In genomic region chr6:86493469-86494263, GRCm38 (mm10) we compare ENCODE assay signal across 11 mouse cellular contexts. TPM values are rescaled to one million over a fixed set of nuclear protein-coding genes. Genes with fewer than 3 reads are reported as not detected.
DNase-seq lines count a peak whose midpoint lies in the region; ATAC-seq and TF ChIP-seq lines count a peak whose summit lies in the region.
"Had no signal": no experiment of that assay in that cellular context is flagged by ENCODE, and none has a peak within 500 bp of the region (broad histone marks: within the 10 kb centered on the region; RNA-seq: fewer than 3 reads in every experiment).

No protein-coding gene starts in this region.

- TF ChIP-seq EP300 in MEL (IDR thresholded peaks at IDR 0.05; ENCODE audit: low read depth in 1 of 2, low read length in 2 of 2): peak; percentile 68 to 72; a peak in 3 of 4 replicates

- TF ChIP-seq RAD21 in MEL (IDR thresholded peaks at IDR 0.05; ENCODE audit: low read depth, low read length): no peak

- H3K9me3 ChIP-seq in MEL (replicated peaks; ENCODE audit: insufficient read depth, low read length): no peaks in the 10 kb centered on the region
- no peaks in the 10 kb centered on the region for H3K9me3 ChIP-seq in embryonic facial prominence, embryonic 12.5 days

- H3K4me1 ChIP-seq in MEL (ENCODE audit: control insufficient read depth in 1 of 2, insufficient read depth in 2 of 2, low read length in 2 of 2): peaks cover 0 to 12% of the 10 kb centered on the region in 2 experiments; a peak in 2 of 4 replicates
- H3K4me1 ChIP-seq in embryonic facial prominence, embryonic 12.5 days: peaks cover 27% of the 10 kb centered on the region

- H3K9ac ChIP-seq in MEL (ENCODE audit: control insufficient read depth, low read depth, low read length, poor library complexity, severe bottlenecking): peak overlapping the region; percentile 37
- H3K9ac ChIP-seq in embryonic facial prominence, embryonic 12.5 days: no peak overlapping the region

- H3K27ac ChIP-seq in MEL (ENCODE audit: control insufficient read depth, low read depth, low read length): peak overlapping the region; percentile 81
- peak overlapping the region; percentile 84 for H3K27ac ChIP-seq in embryonic facial prominence, embryonic 12.5 days

- DNase-seq in kidney, adult 9 months: peak; percentile 55
- DNase-seq in kidney, postnatal 10 days: no peak
- peak; percentile 91 for DNase-seq in MEL (ENCODE audit: low read depth, low spot score)
- no peak for DNase-seq in urinary bladder, postnatal 4 days (ENCODE audit: low spot score in 2 of 2)
- no peak for DNase-seq in right cerebral cortex, adult 18-20 months
- no peak for DNase-seq in gastrocnemius, postnatal 14 days
- DNase-seq: kidney, postnatal 14 days; right cerebral cortex, postnatal 25 days; thymus, adult 18-20 months had no signal

- ATAC-seq in embryonic facial prominence, embryonic 12.5 days (ENCODE audit: insufficient number of reproducible peaks, insufficient read depth, low FRiP score, low TSS enrichment): no peak
- ATAC-seq in megakaryocyte, adult 5-6 weeks (ENCODE audit: poor library complexity, severe bottlenecking): peak; percentile 62

- WGBS in embryonic facial prominence, embryonic 12.5 days: 48% methylated on average over 13 of the region's 13 CpGs

- intact Hi-C loops in gastrocnemius, postnatal 14 days (cut with DNase I; ENCODE audit: low total_unique reads): no loop called here

- H3K36me3 ChIP-seq in MEL (ENCODE audit: control insufficient read depth in 1 of 2, insufficient read depth in 2 of 2, low read length in 2 of 2): peaks cover 0 to 11% of the 10 kb centered on the region in 2 experiments; a peak in 2 of 4 replicates
- H3K36me3 ChIP-seq in embryonic facial prominence, embryonic 12.5 days: no peaks in the 10 kb centered on the region

- H3K4me2 ChIP-seq in embryonic facial prominence, embryonic 12.5 days (replicated peaks): no peak overlapping the region

- no peak for TF ChIP-seq POLR2A in MEL (IDR thresholded peaks at IDR 0.05; ENCODE audit: control insufficient read depth in 1 of 2, insufficient read depth in 1 of 2, low read depth in 1 of 2, low read length in 2 of 2, poor library complexity in 1 of 2)

- H3K4me3 ChIP-seq in MEL (ENCODE audit: control insufficient read depth in 1 of 2, insufficient read depth in 1 of 2, low read depth in 2 of 2, low read length in 2 of 2): peak overlapping the region in 1 of 2 experiments; percentile 20; a peak in 1 of 4 replicates
- H3K4me3 ChIP-seq in embryonic facial prominence, embryonic 12.5 days: no peak overlapping the region

- TF ChIP-seq CTCF in MEL (IDR thresholded peaks at IDR 0.05 in 2 of 3, conservative IDR thresholded peaks at IDR 0.05 in 1 of 3; ENCODE audit: control insufficient read depth in 1 of 3, insufficient read depth in 1 of 3, low read depth in 2 of 3, low read length in 3 of 3, poor library complexity in 1 of 3, severe bottlenecking in 1 of 3): no peak

- H3K79me2 ChIP-seq in MEL (ENCODE audit: control insufficient read depth, insufficient read depth, low read length, poor library complexity): no peaks in the 10 kb centered on the region

- H3K27me3 ChIP-seq in MEL (ENCODE audit: control insufficient read depth in 1 of 2, insufficient read depth in 2 of 2, low read length in 2 of 2): no peaks in the 10 kb centered on the region
- H3K27me3 ChIP-seq in embryonic facial prominence, embryonic 12.5 days: no peaks in the 10 kb centered on the region

TF ChIP-seq in MEL, 35 proteins besides CTCF, POLR2A, EP300 and RAD21:
- TF ChIP-seq NELFE (IDR thresholded peaks at IDR 0.05; ENCODE audit: low read depth, low read length): no peak
- TF ChIP-seq GATA1 (IDR thresholded peaks at IDR 0.05; ENCODE audit: low read depth, low read length): peak; percentile 72
- TF ChIP-seq BHLHE40 (IDR thresholded peaks at IDR 0.05; ENCODE audit: borderline replicate concordance, low read depth, low read length): peak; percentile 29; the same call in 1 of the 2 replicates
- no peak for TF ChIP-seq SMC3 (IDR thresholded peaks at IDR 0.05; ENCODE audit: low read depth, low read length)
- peak; percentile 71 for TF ChIP-seq TCF12 (IDR thresholded peaks at IDR 0.05; ENCODE audit: low read depth, low read length)
- TF ChIP-seq KAT2A (conservative IDR thresholded peaks at IDR 0.05; ENCODE audit: low read depth, low read length): no peak
- TF ChIP-seq MAFK (IDR thresholded peaks at IDR 0.05; ENCODE audit: borderline replicate concordance, low read depth, low read length): no peak
- no peak for TF ChIP-seq CHD2 (IDR thresholded peaks at IDR 0.05; ENCODE audit: low read length)
- no peak for TF ChIP-seq TBP (IDR thresholded peaks at IDR 0.05; ENCODE audit: low read depth, low read length)
- TF ChIP-seq MAX (IDR thresholded peaks at IDR 0.05; ENCODE audit: low read length): 0 out of 2 replicates have a peak, but pooled peaks have one; percentile 19
- TF ChIP-seq MEF2A (IDR thresholded peaks at IDR 0.05; ENCODE audit: extremely low read depth, insufficient replicate concordance, low read depth, low read length, poor library complexity, severe bottlenecking): no peak
- TF ChIP-seq ETS1 (IDR thresholded peaks at IDR 0.05; ENCODE audit: low read depth, low read length): peak; percentile 60; the same call in 1 of the 2 replicates
- peak; percentile 84 for TF ChIP-seq RCOR1 (IDR thresholded peaks at IDR 0.05; ENCODE audit: low read depth, low read length)
- peak; percentile 52 for TF ChIP-seq TAL1 (IDR thresholded peaks at IDR 0.05; ENCODE audit: low read length)

RNA-seq across cellular contexts. Expression of gene Pcbp1, which starts 32.5 kb away (rescaled TPM):
- total RNA-seq in MEL (2012; rRNA removed): 74.2 and 83.5 TPM in 2 replicates
- 100 to 1,000 TPM in 1 of 2 experiments, not detected in 1; 385 TPM for polyA plus RNA-seq in MEL (2012; ENCODE audit: insufficient read depth in 1 of 2, insufficient read length in 2 of 2, low read depth in 1 of 2, low replicate concordance in 2 of 2, missing spikeins in 1 of 2)
- 537 and 549 TPM in 2 replicates for polyA plus RNA-seq in embryonic facial prominence, embryonic 12.5 days (2016; fragmentation: Nextera tagmentation; extraction: Ambion mirVana)
- total RNA-seq in megakaryocyte, adult 5-6 weeks (2015): 204 and 222 TPM in 2 replicates
- 58.9 and 76.8 TPM in 2 replicates for total RNA-seq in megakaryocyte, adult 5-6 weeks (2017)
- total RNA-seq in gastrocnemius, postnatal 14 days (2021): 100 to 1,000 TPM; 128 to 164 TPM

RNA-seq across cellular contexts. Expression of gene C87436, which starts 55.5 kb away (rescaled TPM):
- total RNA-seq in MEL (2012; rRNA removed): 10.9 and 11.6 TPM in 2 replicates
- 10 to 100 TPM in 1 of 2 experiments, not detected in 1; 18.5 TPM for polyA plus RNA-seq in MEL (2012; ENCODE audit: insufficient read depth in 1 of 2, insufficient read length in 2 of 2, low read depth in 1 of 2, low replicate concordance in 2 of 2, missing spikeins in 1 of 2)
- 27.0 and 30.3 TPM in 2 replicates for polyA plus RNA-seq in embryonic facial prominence, embryonic 12.5 days (2016; fragmentation: Nextera tagmentation; extraction: Ambion mirVana)
- total RNA-seq in megakaryocyte, adult 5-6 weeks (2015): 24.8 and 34.1 TPM in 2 replicates
- total RNA-seq in megakaryocyte, adult 5-6 weeks (2017): 23.5 and 33.1 TPM in 2 replicates
- 1 to 10 TPM; 6.4 to 7.8 TPM for total RNA-seq in gastrocnemius, postnatal 14 days (2021)

Comparison
In these comparisons a context has a peak if more than half of its experiments do, and no peak if none do; other contexts are left out.
1. DNase-seq: peak in kidney, adult 9 months (single experiment) and MEL (single experiment); none in kidney, postnatal 10 days (single experiment), urinary bladder, postnatal 4 days (0 of 2), right cerebral cortex, adult 18-20 months (single experiment) and gastrocnemius, postnatal 14 days (single experiment).